Mouse (Mus musculus): ENCODE results near the gene Slirp. TPM values are rescaled to one million over a fixed set of nuclear protein-coding genes. Genes with fewer than 3 reads are reported as not detected.
A peak's percentile ranks its signal among the peaks of the same experiment; 100 is the strongest.

Slirp gene
- polyA plus RNA-seq, 1 experiment from 2014 or later, result 251 TPM

Small RNA genes within 50 kb of the gene (microRNA-seq; reads per million reads assigned to microRNA genes)
- gene Mir3068, result 35.0 reads per million, percentile 30 among the genes with 10 or more reads in this experiment

Other genes starting within 250 kb of the Slirp start
- 2.6 and 3.2 TPM in 2 replicates for gene Samd15, start 244.2 kb upstream of the Slirp start, polyA plus RNA-seq (2014; fragmentation: Nextera tagmentation; extraction: Ambion mirVana)
- 6.5 and 8.8 TPM in 2 replicates for gene Tmed8, start 243.4 kb upstream of the Slirp start, polyA plus RNA-seq (2014; fragmentation: Nextera tagmentation; extraction: Ambion mirVana)
- 1.2 and 2.3 TPM in 2 replicates for gene Noxred1, start 205.2 kb upstream of the Slirp start, polyA plus RNA-seq (2014; fragmentation: Nextera tagmentation; extraction: Ambion mirVana)
- gene Vipas39, start 177.6 kb upstream of the Slirp start, polyA plus RNA-seq (2014; fragmentation: Nextera tagmentation; extraction: Ambion mirVana), result 61.6 and 67.8 TPM in 2 replicates
- gene Ahsa1, start 177.4 kb upstream of the Slirp start, polyA plus RNA-seq (2014; fragmentation: Nextera tagmentation; extraction: Ambion mirVana), result 172 and 186 TPM in 2 replicates
- gene Ism2, start 144.2 kb upstream of the Slirp start, polyA plus RNA-seq (2014; fragmentation: Nextera tagmentation; extraction: Ambion mirVana), result 0.37 and 0.44 TPM in 2 replicates
- 70.5 and 81.8 TPM in 2 replicates for gene Sptlc2, start 55.5 kb upstream of the Slirp start, polyA plus RNA-seq (2014; fragmentation: Nextera tagmentation; extraction: Ambion mirVana)
- gene Alkbh1, start 121 bp downstream of the Slirp start, polyA plus RNA-seq (2014; fragmentation: Nextera tagmentation; extraction: Ambion mirVana), result 38.1 and 40.4 TPM in 2 replicates
- gene Snw1, start 28.4 kb downstream of the Slirp start, polyA plus RNA-seq (2014; fragmentation: Nextera tagmentation; extraction: Ambion mirVana), result 101 and 112 TPM in 2 replicates
- not detected in 2 replicates for gene Gm5788, start 50.8 kb downstream of the Slirp start, polyA plus RNA-seq (2014; fragmentation: Nextera tagmentation; extraction: Ambion mirVana)
- not detected in 2 replicates for gene Gm8300, start 70.4 kb downstream of the Slirp start, polyA plus RNA-seq (2014; fragmentation: Nextera tagmentation; extraction: Ambion mirVana)
- not detected in 2 replicates for gene Oog1, start 158.8 kb downstream of the Slirp start, polyA plus RNA-seq (2014; fragmentation: Nextera tagmentation; extraction: Ambion mirVana)
- gene Gm4027, start 175.0 kb downstream of the Slirp start, polyA plus RNA-seq (2014; fragmentation: Nextera tagmentation; extraction: Ambion mirVana), result not detected in 2 replicates
- gene Gm16381, start 200.7 kb downstream of the Slirp start, polyA plus RNA-seq (2014; fragmentation: Nextera tagmentation; extraction: Ambion mirVana), result not detected in 2 replicates

Data from neural tube, embryonic 14.5 days (tissue).